Mouse (Mus musculus): ENCODE results near the gene Il25.

GRCm38 (mm10) chr14:54892200-54892599 is 40.3 kb upstream of the Il25 start, which contains the start of gene Pabpn1:
- TF ChIP-seq CTCF (conservative IDR thresholded peaks at IDR 0.05 in 1 of 2, IDR thresholded peaks at IDR 0.05 in 1 of 2; ENCODE audit: low read depth in 2 of 2, low read length in 2 of 2) = no peak
- TF ChIP-seq POLR2A (IDR thresholded peaks at IDR 0.05; ENCODE audit: low read depth, low read length) = no peak
- TF ChIP-seq RAD21 (IDR thresholded peaks at IDR 0.05; ENCODE audit: low read depth, low read length) = no peak
- TF ChIP-seq ZNF384 (IDR thresholded peaks at IDR 0.05; ENCODE audit: low read depth, low read length) = no peak
- no peak for TF ChIP-seq ZMIZ1 (IDR thresholded peaks at IDR 0.05; ENCODE audit: low read depth, low read length)
- TF ChIP-seq UBTF (IDR thresholded peaks at IDR 0.05; ENCODE audit: low read depth, low read length) = no peak
- no peak for TF ChIP-seq ZKSCAN1 (IDR thresholded peaks at IDR 0.05; ENCODE audit: borderline replicate concordance, low read depth, low read length)

Data from CH12.LX (cell line).